Comparison of ENCODE assay signal across 1 mouse cellular context in the genomic region with DNA sequence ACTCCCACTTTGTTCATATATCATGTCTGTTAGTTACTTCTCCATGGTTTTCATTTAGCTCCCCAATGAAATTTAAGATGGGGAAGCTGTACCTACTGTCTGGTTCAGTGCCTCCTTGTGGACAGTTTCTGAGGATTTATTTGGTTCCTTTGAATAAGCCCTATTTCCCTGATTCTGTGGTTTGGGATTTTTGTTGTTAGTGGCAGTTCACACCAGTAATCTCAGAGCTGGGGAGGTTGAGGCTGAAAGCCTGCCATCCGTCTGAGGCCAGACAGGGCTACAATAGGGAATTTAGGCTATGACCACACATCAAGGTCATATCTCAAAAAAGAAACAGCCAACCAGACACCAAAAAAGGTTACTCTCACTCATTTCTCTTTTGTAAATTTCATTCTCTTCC.
TF ChIP-seq lines count a peak whose summit lies in the region.

No protein-coding gene starts in this region.

TF ChIP-seq in MEL, 35 proteins besides CTCF, POLR2A, EP300 and RAD21:
- TF ChIP-seq SMC3 (IDR thresholded peaks at IDR 0.05; ENCODE audit: low read depth, low read length) (0 out of 2 replicates have a peak, but pooled peaks have one; percentile 25), ZC3H11A (IDR thresholded peaks at IDR 0.05; ENCODE audit: low read depth, low read length) (peak; percentile 2; the same call in 1 of the 2 replicates), MYB (IDR thresholded peaks at IDR 0.05; ENCODE audit: low read depth, low read length) (no peak), HCFC1 (IDR thresholded peaks at IDR 0.05; ENCODE audit: low read depth, low read length) (no peak), MEF2A (IDR thresholded peaks at IDR 0.05; ENCODE audit: extremely low read depth, insufficient replicate concordance, low read depth, low read length, poor library complexity, severe bottlenecking) (no peak)
